Mouse (Mus musculus) midbrain, embryonic 15.5 days (tissue): ENCODE results near the gene Ssc4d. TPM values are rescaled to one million over a fixed set of nuclear protein-coding genes. Genes with fewer than 3 reads are reported as not detected.

Experiments
- ATAC-seq: fragments of 200-750 bp; cut with Nextera tagmentation; replicated peaks from 2 replicates; pipeline ENCODE4 v1.8.0; 2017; ENCODE audit warnings: moderate TSS enrichment
- H3K27ac ChIP-seq: fragments of 300-500 bp; sonication (generic); 2 replicates; pipeline ENCODE4 v1.5.1; 2015; ENCODE audit warnings: mild to moderate bottlenecking, inconsistent platforms
- H3K27me3 ChIP-seq: fragments of 300-500 bp; sonication (generic); replicated peaks from 2 replicates; pipeline ENCODE4 v1.6.1; 2015; ENCODE audit warnings: inconsistent platforms
- H3K36me3 ChIP-seq: fragments of 300-500 bp; sonication (generic); replicated peaks from 2 replicates; pipeline ENCODE4 v1.6.1; 2015; ENCODE audit warnings: inconsistent platforms
- H3K4me1 ChIP-seq: fragments of 300-500 bp; sonication (generic); 2 replicates; pipeline ENCODE4 v1.6.1; 2015; ENCODE audit warnings: inconsistent platforms
- H3K4me2 ChIP-seq: fragments of 300-500 bp; sonication (generic); 2 replicates; pipeline ENCODE4 v1.6.1; 2015; ENCODE audit warnings: inconsistent platforms, mild to moderate bottlenecking, moderate library complexity
- H3K4me3 ChIP-seq: fragments of 300-500 bp; sonication (generic); 2 replicates; pipeline ENCODE4 v1.5.1; 2015; ENCODE audit warnings: mild to moderate bottlenecking, inconsistent platforms
- H3K9ac ChIP-seq: fragments of 300-500 bp; sonication (generic); 2 replicates; pipeline ENCODE4 v1.6.1; 2015; ENCODE audit warnings: mild to moderate bottlenecking, inconsistent platforms
- H3K9me3 ChIP-seq: fragments of 300-500 bp; sonication (generic); 2 replicates; pipeline ENCODE4 v1.6.1; 2016; ENCODE audit warnings: inconsistent platforms
- WGBS: fragments of 180-500 bp; shearing (Covaris S2); methylation state at CpG from one replicate; pipeline ENCODE4 v1.1.7; 2015; ENCODE audit warnings: mixed read lengths; 5-methylcytosine and 5-hydroxymethylcytosine counted together
- polyA plus RNA-seq: library from polyadenylated mRNA; unstranded; fragments of >200 nt; fragmentation: Nextera tagmentation; extraction: Ambion mirVana; gene quantifications from 2 replicates; pipeline ENCODE4 v1.2.1, GENCODE M21; 2015

Gene Ssc4d
- polyA plus RNA-seq, 1 experiment from 2014 or later = 2.2 TPM

DNA sequence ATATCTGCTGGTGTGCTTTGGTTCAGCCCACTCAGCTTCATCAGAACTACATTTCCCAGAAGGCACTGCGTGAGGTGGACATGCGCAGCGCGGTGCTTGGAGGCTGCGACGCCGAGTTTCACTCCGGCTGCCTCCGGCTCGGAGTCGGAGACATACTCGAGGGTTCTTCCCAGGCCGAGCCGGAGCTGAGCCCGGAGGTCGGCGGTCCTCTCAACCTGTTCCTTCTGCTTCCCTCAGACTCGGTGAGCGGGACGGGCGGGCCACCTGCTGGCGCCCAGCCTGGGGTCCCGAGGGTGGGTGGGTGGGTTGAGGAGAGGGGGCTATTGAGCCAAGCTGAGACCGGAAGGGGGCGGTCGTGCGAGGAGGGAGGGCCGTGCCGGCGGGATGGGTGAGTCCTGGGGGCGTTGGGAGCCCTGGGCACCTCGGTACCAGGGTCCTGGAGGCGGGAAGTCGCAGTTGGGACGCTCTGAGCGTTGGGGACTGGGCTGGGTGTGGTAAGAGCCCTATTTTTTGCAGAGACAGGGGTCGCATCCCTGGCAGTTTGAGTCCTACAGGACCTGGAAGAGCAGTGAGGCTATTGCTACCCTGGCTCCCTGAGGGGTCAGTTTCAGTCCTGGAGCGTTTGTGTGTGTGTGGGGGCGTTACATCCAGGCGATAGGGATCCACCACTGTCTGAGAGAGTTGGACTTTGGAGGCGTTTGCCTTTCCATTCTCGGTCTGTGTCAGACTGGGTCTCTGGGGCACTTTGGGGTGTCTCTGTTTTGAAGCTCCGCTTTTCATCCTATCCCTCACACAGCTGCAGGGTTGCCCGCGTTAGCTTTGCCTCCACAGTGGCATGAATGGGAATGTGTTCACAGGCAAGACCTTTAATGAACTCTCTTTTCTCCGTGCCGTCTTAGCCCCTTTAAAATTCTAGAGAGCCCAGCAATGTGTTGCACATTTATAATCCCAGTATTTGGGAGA lies 20.7 kb upstream of the Ssc4d start, which contains the start of gene Dtx2:
TSS of gene Dtx2 (plus strand) at position 76 of the 963 bp plus-strand sequence.
- Histone ChIP-seq H3K4me2 (peak within 1 kb of the TSS; percentile 74), H3K9me3 (no peaks in the 10 kb centered on the region), H3K27me3 (no peaks in the 10 kb centered on the region), H3K4me1 (peaks cover 13% of the 10 kb centered on the region), H3K27ac (peak within 1 kb of the TSS; percentile 86), H3K4me3 (peak within 1 kb of the TSS; percentile 66), H3K36me3 (peaks cover 12% of the 10 kb centered on the region), H3K9ac (peak within 1 kb of the TSS; percentile 73)
- ATAC-seq = peak; percentile 95
- WGBS = under 1% methylated on average over 47 of the region's 47 CpGs

GRCm38 (mm10) chr5:135994335-135994724 lies 20.0 kb upstream of the Ssc4d start:
- no peak overlapping the region for H3K4me2 ChIP-seq
- 65% methylated on average over 8 of the region's 8 CpGs for WGBS
- H3K4me3 ChIP-seq = peak overlapping the region; percentile 66; the same call in 1 of the 2 replicates
- H3K27me3 ChIP-seq = no peaks in the 10 kb centered on the region
- peaks cover 12% of the 10 kb centered on the region for H3K36me3 ChIP-seq
- H3K4me1 ChIP-seq = peaks cover 13% of the 10 kb centered on the region
- H3K9ac ChIP-seq = no peak overlapping the region
- no peak overlapping the region for H3K27ac ChIP-seq
- ATAC-seq = peak; percentile 65; the same call in 1 of the 2 replicates
- H3K9me3 ChIP-seq = no peaks in the 10 kb centered on the region

DNA sequence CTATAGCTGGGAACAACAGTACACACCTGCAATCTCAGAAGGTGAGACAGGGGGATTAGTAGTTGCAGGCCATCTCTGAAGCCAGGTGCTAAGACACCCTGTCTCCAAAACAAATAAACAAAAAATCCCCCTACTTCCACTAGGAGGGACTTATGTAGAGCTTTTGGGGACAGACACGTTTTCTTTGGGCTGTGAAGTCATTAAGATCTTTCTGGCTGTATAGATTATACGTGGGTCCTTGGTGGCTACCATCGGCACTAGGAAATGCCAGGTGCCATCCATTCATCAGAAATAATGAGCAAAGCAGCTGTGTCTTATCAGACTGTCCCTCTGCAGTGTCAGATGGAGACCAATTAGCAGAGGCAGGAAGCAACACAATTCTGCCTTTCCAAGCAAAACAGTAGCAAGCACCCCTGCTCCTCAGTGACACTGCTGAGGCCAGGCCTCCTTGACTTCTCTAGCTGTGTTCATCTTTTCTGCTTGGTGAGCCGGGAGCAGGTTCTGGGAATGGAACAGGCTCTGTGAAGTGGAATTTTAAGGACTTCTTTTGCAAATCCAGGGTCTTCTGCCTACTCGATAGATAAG lies 19.1 kb upstream of the Ssc4d start:
- H3K27me3 ChIP-seq = no peaks in the 10 kb centered on the region
- no peak overlapping the region for H3K4me3 ChIP-seq
- H3K4me2 ChIP-seq = no peak overlapping the region
- WGBS = 63% methylated on average over 5 of the region's 5 CpGs
- H3K9me3 ChIP-seq = no peaks in the 10 kb centered on the region
- H3K27ac ChIP-seq = no peak overlapping the region
- peaks cover 7% of the 10 kb centered on the region for H3K36me3 ChIP-seq
- H3K4me1 ChIP-seq = peaks cover 13% of the 10 kb centered on the region
- no peak for ATAC-seq
- no peak overlapping the region for H3K9ac ChIP-seq

DNA sequence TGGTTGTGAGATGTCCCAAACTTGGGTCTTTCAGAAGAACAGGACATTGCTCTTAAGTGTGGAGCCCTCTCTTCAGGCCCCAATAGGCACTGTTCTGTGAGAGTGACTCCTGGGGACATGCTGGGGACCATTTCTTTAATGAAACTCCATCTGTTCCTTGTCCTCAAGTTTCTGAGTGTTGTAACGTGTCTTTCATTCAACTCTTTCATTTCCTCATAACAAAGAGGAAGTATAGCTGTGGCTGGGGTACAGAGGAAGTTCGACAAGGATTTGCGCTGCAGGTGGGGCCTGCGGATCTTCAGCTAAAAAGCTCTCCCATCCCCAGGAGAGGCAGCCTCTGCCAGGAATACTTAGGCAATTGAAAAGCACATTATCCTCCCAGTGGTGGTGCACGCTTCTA lies 16.3 kb upstream of the Ssc4d start:
- Histone ChIP-seq H3K4me2 (no peak overlapping the region), H3K9ac (no peak overlapping the region), H3K9me3 (no peaks in the 10 kb centered on the region), H3K4me3 (no peak overlapping the region), H3K36me3 (no peaks in the 10 kb centered on the region), H3K27me3 (no peaks in the 10 kb centered on the region), H3K27ac (no peak overlapping the region), H3K4me1 (peaks cover 4% of the 10 kb centered on the region)
- 71% methylated on average over 5 of the region's 5 CpGs for WGBS
- ATAC-seq = no peak

GRCm38 (mm10) chr5:135987248-135987647 lies 12.9 kb upstream of the Ssc4d start:
- ATAC-seq = no peak
- H3K4me2 ChIP-seq = no peak overlapping the region
- H3K27ac ChIP-seq = no peak overlapping the region
- no peaks in the 10 kb centered on the region for H3K27me3 ChIP-seq
- H3K9ac ChIP-seq = no peak overlapping the region
- WGBS = 61% methylated on average over 11 of the region's 11 CpGs
- H3K36me3 ChIP-seq = no peaks in the 10 kb centered on the region
- no peak overlapping the region for H3K4me3 ChIP-seq
- no peaks in the 10 kb centered on the region for H3K4me1 ChIP-seq
- H3K9me3 ChIP-seq = no peaks in the 10 kb centered on the region

DNA sequence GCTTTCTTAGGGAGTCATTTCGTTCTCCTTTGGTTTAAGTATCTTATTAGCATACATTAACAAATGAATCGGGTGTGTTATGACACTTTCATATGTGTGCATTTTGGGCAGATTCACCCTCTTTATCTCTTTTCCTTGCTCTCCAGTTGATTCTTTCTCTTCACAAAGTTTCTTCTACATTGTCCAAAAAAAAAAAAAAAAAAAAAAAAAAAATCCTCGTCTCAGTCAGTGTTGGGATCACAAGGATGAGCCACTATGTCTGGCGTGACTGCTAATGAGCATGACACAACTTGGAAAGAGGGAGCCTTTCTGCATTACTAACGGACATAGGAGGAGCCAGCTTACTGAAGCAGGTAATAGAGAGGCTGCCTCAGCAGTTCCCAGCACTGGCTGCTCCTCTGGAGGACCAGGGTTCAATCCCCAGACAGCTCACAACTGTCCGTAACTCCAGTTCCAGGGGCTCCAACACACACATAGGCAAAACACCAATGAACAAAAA lies 10.3 kb upstream of the Ssc4d start:
- 63% methylated on average over 6 of the region's 6 CpGs for WGBS
- ATAC-seq = no peak
- Histone ChIP-seq H3K4me3 (no peak overlapping the region), H3K4me1 (no peaks in the 10 kb centered on the region), H3K9me3 (no peaks in the 10 kb centered on the region), H3K27me3 (no peaks in the 10 kb centered on the region), H3K4me2 (no peak overlapping the region), H3K9ac (no peak overlapping the region), H3K36me3 (no peaks in the 10 kb centered on the region), H3K27ac (no peak overlapping the region)

- WGBS = 35% methylated on average over 6 of the region's 6 CpGs
- ATAC-seq = no peak
Observed at GRCm38 (mm10) chr5:135982398-135982797, 8.1 kb upstream of the Ssc4d start.

GRCm38 (mm10) chr5:135979904-135980303 lies 5.6 kb upstream of the Ssc4d start, which contains the start of gene Zp3:
Zp3 (plus strand) TSS chr5:135980099.
- no peak within 1 kb of the TSS for H3K27ac ChIP-seq
- H3K9me3 ChIP-seq = no peaks in the 10 kb centered on the region
- WGBS = 72% methylated on average over 8 of the region's 8 CpGs
- H3K4me3 ChIP-seq = no peak within 1 kb of the TSS
- H3K27me3 ChIP-seq = no peaks in the 10 kb centered on the region
- no peaks in the 10 kb centered on the region for H3K4me1 ChIP-seq
- no peak for ATAC-seq
- no peaks in the 10 kb centered on the region for H3K36me3 ChIP-seq
- H3K4me2 ChIP-seq = no peak within 1 kb of the TSS
- no peak within 1 kb of the TSS for H3K9ac ChIP-seq

More at GRCm38 (mm10) chr5:135982398-135982797, 8.1 kb upstream of the Ssc4d start:
- no peaks in the 10 kb centered on the region for H3K9me3 ChIP-seq
- H3K27ac ChIP-seq = no peak overlapping the region
- no peaks in the 10 kb centered on the region for H3K27me3 ChIP-seq
- H3K4me1 ChIP-seq = no peaks in the 10 kb centered on the region
- H3K9ac ChIP-seq = no peak overlapping the region
- no peaks in the 10 kb centered on the region for H3K36me3 ChIP-seq
- H3K4me2 ChIP-seq = no peak overlapping the region
- H3K4me3 ChIP-seq = no peak overlapping the region

GRCm38 (mm10) chr5:135979381-135979780 lies 5.0 kb upstream of the Ssc4d start:
- no peak for ATAC-seq
- 74% methylated on average over 5 of the region's 5 CpGs for WGBS

GRCm38 (mm10) chr5:135975893-135976668 lies 1.8 kb upstream of the Ssc4d start:
- Histone ChIP-seq H3K36me3 (no peaks in the 10 kb centered on the region), H3K9me3 (no peaks in the 10 kb centered on the region), H3K9ac (no peak overlapping the region), H3K4me2 (no peak overlapping the region), H3K27me3 (no peaks in the 10 kb centered on the region), H3K4me3 (no peak overlapping the region), H3K4me1 (no peaks in the 10 kb centered on the region), H3K27ac (no peak overlapping the region)
- 91% methylated on average over 8 of the region's 8 CpGs for WGBS
- no peak for ATAC-seq

More at GRCm38 (mm10) chr5:135979381-135979780, 5.0 kb upstream of the Ssc4d start:
- Histone ChIP-seq H3K9ac (no peak overlapping the region), H3K4me1 (no peaks in the 10 kb centered on the region), H3K36me3 (no peaks in the 10 kb centered on the region), H3K27me3 (no peaks in the 10 kb centered on the region), H3K4me2 (no peak overlapping the region), H3K9me3 (no peaks in the 10 kb centered on the region), H3K4me3 (no peak overlapping the region), H3K27ac (no peak overlapping the region)

DNA sequence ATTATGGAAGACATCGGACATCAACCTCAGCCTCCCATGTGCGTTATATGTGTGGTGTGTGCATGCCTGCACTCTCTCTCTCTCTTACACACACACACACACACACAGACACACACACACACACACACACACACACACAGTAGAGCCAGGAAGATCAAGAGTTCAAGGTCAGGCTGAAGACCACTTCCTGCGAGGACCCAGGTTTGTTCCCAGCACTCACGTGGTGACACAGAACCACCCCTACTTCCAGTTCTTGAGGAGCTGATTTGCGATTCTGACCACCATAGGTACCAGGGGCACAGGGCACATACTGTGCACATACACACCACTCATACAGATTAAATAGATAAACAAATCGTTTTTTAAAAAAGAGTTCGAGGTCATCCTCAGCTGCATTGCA lies 2.5 kb downstream of the Ssc4d start:
- no peak overlapping the region for H3K27ac ChIP-seq
- no peak overlapping the region for H3K4me2 ChIP-seq
- no peaks in the 10 kb centered on the region for H3K4me1 ChIP-seq
- H3K27me3 ChIP-seq = no peaks in the 10 kb centered on the region
- H3K9ac ChIP-seq = no peak overlapping the region
- no peaks in the 10 kb centered on the region for H3K36me3 ChIP-seq
- H3K4me3 ChIP-seq = no peak overlapping the region
- WGBS = 84% methylated on average over 7 of the region's 7 CpGs
- ATAC-seq = no peak
- H3K9me3 ChIP-seq = no peaks in the 10 kb centered on the region

DNA sequence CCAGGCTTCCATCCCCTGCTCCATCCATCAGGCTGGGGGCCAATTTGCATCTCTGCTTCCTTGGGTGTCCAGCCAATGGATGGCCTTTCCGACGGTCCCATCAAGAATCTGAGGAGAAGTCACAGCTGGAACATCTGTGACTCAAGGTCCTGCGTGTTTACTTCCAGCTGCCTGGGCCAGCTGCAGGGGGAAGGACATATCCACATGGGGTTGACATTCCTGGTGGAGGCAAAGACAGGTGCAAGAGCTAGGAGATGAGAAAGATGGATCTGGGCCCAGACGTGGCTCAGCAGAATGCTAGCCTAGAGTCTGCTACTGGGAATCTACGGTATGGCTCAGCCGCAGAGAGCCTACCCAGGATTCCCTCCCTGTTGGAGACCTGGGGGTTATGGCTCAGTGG lies 4.1 kb downstream of the Ssc4d start:
- H3K4me2 ChIP-seq = no peak overlapping the region
- peaks cover 5% of the 10 kb centered on the region; the same call in 1 of the 2 replicates for H3K4me1 ChIP-seq
- H3K9ac ChIP-seq = no peak overlapping the region
- no peaks in the 10 kb centered on the region for H3K36me3 ChIP-seq
- no peak overlapping the region for H3K27ac ChIP-seq
- H3K27me3 ChIP-seq = no peaks in the 10 kb centered on the region
- ATAC-seq = no peak
- no peak overlapping the region for H3K4me3 ChIP-seq
- no peaks in the 10 kb centered on the region for H3K9me3 ChIP-seq
- 89% methylated on average over 6 of the region's 6 CpGs for WGBS
